Mouse (Mus musculus) kidney, adult 2 months (tissue): ENCODE data around the gene 1700016C15Rik. TPM values are rescaled to one million over a fixed set of nuclear protein-coding genes. Genes with fewer than 3 reads are reported as not detected.

Experiments
- DNase-seq: peaks from one replicate; pipeline ENCODE4 v3.0.0; 2021
- H3K27ac ChIP-seq: fragments of 200-500 bp; 2 replicates; pipeline ENCODE4 v1.5.1; 2012; ENCODE audit warnings: low read depth, low read length, control low read depth, inconsistent platforms; ENCODE audit not compliant: insufficient read depth
- H3K27me3 ChIP-seq: fragments of 200-500 bp; replicated peaks from 2 replicates; pipeline ENCODE4 v1.6.1; 2012; ENCODE audit warnings: mild to moderate bottlenecking, moderate library complexity, low read length, inconsistent platforms; ENCODE audit not compliant: control insufficient read depth, insufficient read depth
- H3K36me3 ChIP-seq: fragments of 200-500 bp; 2 replicates; pipeline ENCODE4 v1.6.1; 2012; ENCODE audit warnings: mild to moderate bottlenecking, moderate library complexity, low read length, inconsistent platforms; ENCODE audit not compliant: control insufficient read depth, insufficient read depth
- H3K4me1 ChIP-seq: fragments of 200-500 bp; 2 replicates; pipeline ENCODE4 v1.6.1; 2011; ENCODE audit warnings: low read length; ENCODE audit not compliant: control insufficient read depth, insufficient read depth
- H3K4me3 ChIP-seq: fragments of 200-500 bp; 2 replicates; pipeline ENCODE4 v1.5.1; 2011; ENCODE audit warnings: mild to moderate bottlenecking, low read depth, low read length, control low read depth; ENCODE audit not compliant: insufficient read depth
- CTCF ChIP-seq: fragments of 200-500 bp; conservative IDR thresholded peaks from 2 replicates; pipeline ENCODE4 v1.5.1; 2011; ENCODE audit warnings: low read depth, mild to moderate bottlenecking, control low read depth, low read length, moderate library complexity, mixed read lengths; ENCODE audit not compliant: insufficient read depth, insufficient read length
- POLR2A ChIP-seq: fragments of 200-500 bp; IDR thresholded peaks from one replicate; pipeline ENCODE4 v1.6.1; 2011; ENCODE audit warnings: low read depth, low read length, control low read depth
- WGBS: fragments of 180-500 bp; shearing (Covaris S2); methylation state at CpG from one replicate; pipeline ENCODE4 v1.1.7; 2018; 5-methylcytosine and 5-hydroxymethylcytosine counted together
- polyA plus RNA-seq: library from polyadenylated mRNA; depleted of rRNA; stranded (reverse); fragments of >200 nt; gene quantifications from 2 replicates; pipeline ENCODE4 v1.2.3, GENCODE M21; 2012

Gene 1700016C15Rik
- polyA plus RNA-seq, 1 experiment, result 6.5 TPM

DNA sequence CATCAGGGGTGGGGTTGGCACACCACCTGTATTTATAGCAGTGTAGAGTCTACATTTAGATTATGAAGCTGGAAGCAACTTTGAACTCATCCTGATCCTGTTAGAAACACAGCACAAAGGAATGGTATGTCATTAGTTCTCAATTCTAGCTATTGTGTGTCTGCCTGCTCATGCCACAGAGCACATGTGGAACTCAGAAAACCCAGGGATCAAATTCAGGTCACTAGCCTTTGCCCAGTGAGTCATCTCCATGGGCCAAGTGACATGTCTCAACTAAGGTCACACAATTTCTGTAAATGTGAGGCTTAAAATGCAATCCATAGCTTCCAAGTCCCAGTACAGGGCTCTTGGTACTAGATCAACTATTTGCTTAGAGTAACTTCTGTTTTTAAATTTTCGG is 12.5 kb downstream of the 1700016C15Rik start:
- Histone ChIP-seq H3K36me3 (no peaks in the 10 kb centered on the region; the same call in 1 of the 2 replicates), H3K4me3 (peak overlapping the region; percentile 28; the same call in 1 of the 2 replicates), H3K4me1 (peaks cover 22% of the 10 kb centered on the region), H3K27me3 (no peaks in the 10 kb centered on the region), H3K27ac (peak overlapping the region; percentile 39)
- 61% methylated on average over 1 of the region's 1 CpGs for WGBS
- DNase-seq, result peak; percentile 41
- no peak for TF ChIP-seq CTCF
- no peak for TF ChIP-seq POLR2A

DNA sequence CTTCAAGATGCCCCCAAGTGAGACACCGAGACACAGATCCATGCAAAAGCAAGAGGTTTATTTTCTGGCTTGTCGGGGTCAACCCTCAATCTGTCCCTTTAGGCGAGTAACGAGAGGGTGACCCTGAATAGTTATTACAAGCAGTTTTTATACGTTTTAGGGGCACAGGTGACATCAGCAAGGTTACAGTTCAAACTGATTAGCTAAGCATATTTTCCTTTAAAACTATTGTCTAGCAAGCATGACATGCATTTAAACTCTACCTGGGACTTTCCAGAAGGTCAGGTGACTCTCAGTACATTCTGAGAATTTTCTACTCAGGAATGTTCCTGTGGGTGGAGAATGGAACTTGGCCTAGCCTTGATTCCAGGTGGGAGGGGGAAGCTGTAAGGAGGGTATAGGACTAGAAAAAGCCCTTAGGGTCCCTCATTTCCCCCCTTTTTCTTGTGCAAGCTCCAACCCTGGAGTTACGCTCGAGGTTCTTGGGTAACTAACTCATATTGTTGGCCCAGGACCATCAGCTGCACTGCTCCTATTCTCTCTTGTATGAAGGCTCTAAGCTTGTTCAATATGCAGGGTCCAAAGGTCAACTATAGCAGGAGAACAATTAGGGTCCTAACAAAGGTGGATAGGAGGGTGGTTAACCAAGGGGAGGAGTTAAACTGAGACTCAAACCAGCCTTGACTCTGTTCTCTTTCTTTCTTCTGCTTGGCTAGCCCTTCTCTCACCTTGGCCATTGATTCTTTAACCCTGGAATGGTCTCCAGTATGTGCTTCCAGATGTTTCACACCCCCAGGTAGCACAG is 15.1 kb downstream of the 1700016C15Rik start:
- H3K4me3 ChIP-seq, result no peak overlapping the region
- 43% methylated on average over 7 of the region's 7 CpGs for WGBS
- no peaks in the 10 kb centered on the region for H3K27me3 ChIP-seq
- H3K36me3 ChIP-seq, result peaks cover 10% of the 10 kb centered on the region
- peak overlapping the region; percentile 87 for H3K27ac ChIP-seq
- TF ChIP-seq CTCF, result no peak
- no peak for TF ChIP-seq POLR2A
- peak; percentile 81 for DNase-seq
- peaks cover 22% of the 10 kb centered on the region for H3K4me1 ChIP-seq

DNA sequence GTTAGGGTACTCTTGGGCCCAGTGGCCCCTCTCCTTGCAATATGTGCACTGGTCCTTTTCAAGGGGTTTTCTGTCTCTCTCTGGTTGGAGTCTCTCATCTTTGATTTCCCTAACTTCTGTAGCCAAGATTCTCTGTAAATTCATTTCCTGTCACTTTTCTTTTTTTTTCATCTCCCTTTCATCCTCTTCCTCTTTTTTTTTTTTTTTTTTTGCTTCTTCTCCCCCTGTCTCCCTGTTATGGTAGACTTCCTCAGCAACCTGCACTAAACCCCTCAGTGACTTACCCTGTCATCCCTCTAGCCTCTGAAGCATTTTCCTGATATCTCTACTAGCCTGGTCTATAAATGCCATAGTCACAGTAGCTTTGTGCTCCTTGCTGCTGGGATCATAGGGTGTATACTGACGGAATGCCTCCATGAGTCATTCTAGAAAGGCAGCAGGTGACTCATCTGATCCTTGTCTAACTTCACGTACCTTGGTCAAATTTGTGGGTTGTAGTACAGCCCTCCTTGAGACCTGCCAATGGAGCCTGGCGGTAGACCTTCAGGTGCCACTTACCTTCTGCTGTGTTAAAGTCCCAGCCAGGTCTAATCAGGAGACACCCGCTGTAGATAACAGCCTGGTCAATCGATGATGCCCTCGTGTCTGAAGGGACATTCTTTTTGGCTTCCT is 18.4 kb downstream of the 1700016C15Rik start:
- H3K27me3 ChIP-seq, result no peaks in the 10 kb centered on the region
- H3K4me1 ChIP-seq, result peaks cover 16% of the 10 kb centered on the region
- TF ChIP-seq POLR2A, result no peak
- TF ChIP-seq CTCF, result no peak
- H3K4me3 ChIP-seq, result no peak overlapping the region
- DNase-seq, result no peak
- no peak overlapping the region for H3K27ac ChIP-seq
- WGBS, result 96% methylated on average over 6 of the region's 6 CpGs
- peaks cover 11% of the 10 kb centered on the region for H3K36me3 ChIP-seq

DNA sequence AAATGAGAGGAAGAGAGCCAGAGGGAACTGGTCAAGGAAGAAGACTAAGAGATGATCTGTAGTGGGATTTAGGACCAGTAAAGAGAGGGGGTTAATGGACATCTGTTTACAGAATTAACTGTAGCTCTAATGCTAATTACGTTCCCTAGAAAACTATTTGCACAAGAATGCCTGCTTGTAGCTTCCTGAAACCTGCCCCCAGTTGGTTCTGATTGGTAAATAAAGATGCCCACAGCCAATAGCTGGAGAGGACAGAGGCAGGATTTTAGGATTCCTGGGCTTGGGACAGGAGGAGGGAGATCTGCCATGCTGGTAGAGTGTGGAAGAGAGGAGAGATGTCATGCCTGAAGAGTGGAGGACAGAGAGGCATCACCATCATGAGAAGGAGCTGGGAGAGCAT is 23.9 kb downstream of the 1700016C15Rik start:
- no peaks in the 10 kb centered on the region for H3K4me1 ChIP-seq
- WGBS, result 74% methylated on average over 1 of the region's 1 CpGs
- H3K36me3 ChIP-seq, result peaks cover 8% of the 10 kb centered on the region
- DNase-seq, result no peak
- no peak overlapping the region for H3K27ac ChIP-seq
- no peak overlapping the region for H3K4me3 ChIP-seq
- TF ChIP-seq CTCF, result no peak
- no peaks in the 10 kb centered on the region for H3K27me3 ChIP-seq

DNA sequence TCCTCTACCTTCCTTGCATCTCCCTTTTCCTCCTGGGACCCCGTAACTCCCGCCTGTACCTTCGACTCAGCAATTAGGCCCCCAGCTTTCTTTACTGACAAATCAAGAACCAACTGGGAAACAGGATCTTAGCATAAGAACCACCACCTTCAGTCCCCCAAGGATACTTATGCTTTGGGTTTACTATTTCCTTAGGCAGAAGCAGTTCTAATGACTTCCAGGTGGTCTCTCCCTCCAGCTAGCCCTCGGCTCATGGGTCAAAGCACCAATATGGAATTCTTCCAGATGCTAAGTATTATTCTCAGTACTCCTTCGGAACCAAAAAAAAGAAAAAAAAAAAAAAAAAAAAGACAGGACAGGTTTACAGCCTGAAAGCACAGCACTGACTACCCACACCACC is 27.6 kb downstream of the 1700016C15Rik start:
- H3K27ac ChIP-seq, result no peak overlapping the region
- DNase-seq, result no peak
- H3K4me1 ChIP-seq, result no peaks in the 10 kb centered on the region
- H3K27me3 ChIP-seq, result no peaks in the 10 kb centered on the region
- TF ChIP-seq POLR2A (no peak), CTCF (no peak)
- no peak overlapping the region for H3K4me3 ChIP-seq
- WGBS, result 79% methylated on average over 5 of the region's 5 CpGs
- H3K36me3 ChIP-seq, result peaks cover 4% of the 10 kb centered on the region

DNA sequence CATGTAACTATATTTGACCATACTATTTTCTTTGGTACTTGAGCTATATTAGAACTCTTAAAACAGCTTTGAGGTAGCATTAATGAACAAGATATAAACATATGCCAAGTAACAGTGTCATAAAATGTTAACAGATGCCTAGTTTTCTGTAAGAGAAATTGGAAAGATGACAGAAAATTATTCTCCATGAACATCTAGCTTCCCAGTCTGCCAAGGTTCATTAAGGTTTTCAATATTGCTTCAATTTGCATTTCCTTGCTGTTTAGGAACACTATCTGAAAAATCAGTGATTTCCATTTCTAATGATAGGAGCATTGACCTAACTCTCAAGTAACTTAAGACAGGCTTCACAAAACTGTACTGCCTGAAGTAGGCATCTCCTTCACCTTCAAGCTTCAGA is 39.3 kb downstream of the 1700016C15Rik start:
- Histone ChIP-seq H3K36me3 (peaks cover 10% of the 10 kb centered on the region; the same call in 1 of the 2 replicates), H3K4me1 (no peaks in the 10 kb centered on the region)

DNA sequence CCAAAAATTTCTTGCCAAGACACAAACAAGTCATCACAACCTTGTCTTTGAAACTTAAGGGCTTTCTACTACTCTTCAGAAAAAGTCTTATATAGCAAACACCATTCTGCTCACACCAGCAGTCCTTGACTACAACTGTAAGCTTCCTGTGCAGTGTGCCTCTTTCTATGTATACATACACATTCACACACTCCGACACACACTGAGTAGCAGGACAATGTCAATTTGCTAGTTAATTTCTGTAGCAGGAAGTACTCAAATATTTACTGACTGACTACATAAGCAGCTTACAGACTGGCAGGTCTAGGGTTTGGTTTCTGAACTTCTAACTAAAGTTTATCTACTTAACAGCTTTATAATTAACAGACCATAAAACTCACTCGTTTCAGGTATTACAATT is 47.8 kb downstream of the 1700016C15Rik start:
- DNase-seq, result peak; percentile 16
- TF ChIP-seq CTCF, result no peak
- TF ChIP-seq POLR2A, result no peak
- Histone ChIP-seq H3K4me3 (no peak overlapping the region), H3K36me3 (peaks cover 5% of the 10 kb centered on the region; the same call in 1 of the 2 replicates), H3K4me1 (peaks cover 7% of the 10 kb centered on the region; the same call in 1 of the 2 replicates), H3K27me3 (no peaks in the 10 kb centered on the region), H3K27ac (no peak overlapping the region; the same call in 1 of the 2 replicates)
- WGBS, result 34% methylated on average over 2 of the region's 2 CpGs

More for the DNA sequence above, 39.3 kb downstream of the 1700016C15Rik start:
- no peak for TF ChIP-seq CTCF
- H3K27ac ChIP-seq, result no peak overlapping the region
- H3K4me3 ChIP-seq, result no peak overlapping the region
- no peak for DNase-seq
- no peaks in the 10 kb centered on the region for H3K27me3 ChIP-seq
